Mouse (Mus musculus): ENCODE data around the gene Eprs. TPM values are rescaled to one million over a fixed set of nuclear protein-coding genes. Genes with fewer than 3 reads are reported as not detected.

Eprs gene
- polyA plus RNA-seq, 1 experiment from 2014 or later = 128 TPM

GRCm38 (mm10) chr1:185454955-185455701 lies 92.3 kb downstream of the Eprs start:
- ATAC-seq (ENCODE audit: low FRiP score) = peak; percentile 79
- under 1% methylated on average over 71 of the region's 71 CpGs for WGBS
- peak overlapping the region; percentile 71 for H3K9ac ChIP-seq
- H3K4me1 ChIP-seq = peaks cover 17% of the 10 kb centered on the region
- peak overlapping the region; percentile 98 for H3K4me2 ChIP-seq
- no peaks in the 10 kb centered on the region for H3K36me3 ChIP-seq (replicated peaks)
- peak overlapping the region; percentile 57 for H3K4me3 ChIP-seq (replicated peaks)
- H3K27me3 ChIP-seq = peaks cover 50% of the 10 kb centered on the region
- peaks cover 4% of the 10 kb centered on the region; the same call in 1 of the 2 replicates for H3K9me3 ChIP-seq
- H3K27ac ChIP-seq = peak overlapping the region; percentile 66; the same call in 1 of the 2 replicates

GRCm38 (mm10) chr1:185456327-185456726 lies 93.5 kb downstream of the Eprs start:
- Histone ChIP-seq H3K9me3 (peaks cover 4% of the 10 kb centered on the region; the same call in 1 of the 2 replicates), H3K27me3 (peaks cover 53% of the 10 kb centered on the region), H3K4me3 (replicated peaks) (peak overlapping the region; percentile 57), H3K27ac (no peak overlapping the region), H3K36me3 (replicated peaks) (no peaks in the 10 kb centered on the region), H3K4me1 (peaks cover 17% of the 10 kb centered on the region), H3K9ac (no peak overlapping the region), H3K4me2 (peak overlapping the region; percentile 98)
- 87% methylated on average over 9 of the region's 9 CpGs for WGBS
- ATAC-seq (ENCODE audit: low FRiP score) = no peak

GRCm38 (mm10) chr1:185460096-185460495 lies 97.3 kb downstream of the Eprs start:
- ATAC-seq (ENCODE audit: low FRiP score) = no peak
- H3K4me1 ChIP-seq = peaks cover 8% of the 10 kb centered on the region
- no peak overlapping the region for H3K9ac ChIP-seq
- WGBS = 90% methylated on average over 5 of the region's 5 CpGs
- H3K4me2 ChIP-seq = no peak overlapping the region
- peaks cover 4% of the 10 kb centered on the region; the same call in 1 of the 2 replicates for H3K9me3 ChIP-seq
- no peaks in the 10 kb centered on the region for H3K36me3 ChIP-seq (replicated peaks)
- no peak overlapping the region for H3K4me3 ChIP-seq (replicated peaks)
- H3K27me3 ChIP-seq = peaks cover 32% of the 10 kb centered on the region
- no peak overlapping the region for H3K27ac ChIP-seq

GRCm38 (mm10) chr1:185462889-185463288 lies 100.0 kb downstream of the Eprs start:
- Histone ChIP-seq H3K9me3 (peaks cover 4% of the 10 kb centered on the region; the same call in 1 of the 2 replicates), H3K4me3 (replicated peaks) (no peak overlapping the region), H3K27ac (no peak overlapping the region), H3K4me1 (no peaks in the 10 kb centered on the region), H3K36me3 (replicated peaks) (0 out of 2 replicates have a peak, but pooled peaks cover 3% of the 10 kb centered on the region), H3K4me2 (no peak overlapping the region), H3K27me3 (peaks cover 8% of the 10 kb centered on the region; the same call in 1 of the 2 replicates), H3K9ac (no peak overlapping the region)
- ATAC-seq (ENCODE audit: low FRiP score) = no peak
- 85% methylated on average over 5 of the region's 5 CpGs for WGBS

GRCm38 (mm10) chr1:185469551-185470021 lies 106.7 kb downstream of the Eprs start:
- Histone ChIP-seq H3K27ac (no peak overlapping the region), H3K9ac (no peak overlapping the region), H3K9me3 (no peaks in the 10 kb centered on the region), H3K36me3 (replicated peaks) (0 out of 2 replicates have a peak, but pooled peaks cover 3% of the 10 kb centered on the region), H3K27me3 (no peaks in the 10 kb centered on the region), H3K4me1 (no peaks in the 10 kb centered on the region), H3K4me3 (replicated peaks) (no peak overlapping the region), H3K4me2 (no peak overlapping the region)
- 85% methylated on average over 8 of the region's 8 CpGs for WGBS
- ATAC-seq (ENCODE audit: low FRiP score) = no peak

GRCm38 (mm10) chr1:185472025-185472720 lies 109.3 kb downstream of the Eprs start:
- whole genome bisulfite sequencing = 55% methylated on average over 8 of the region's 8 CpGs
- H3K9me3 ChIP-seq = no peaks in the 10 kb centered on the region
- 0 out of 2 replicates have a peak overlapping the region, but pooled peaks have one; percentile 5 for H3K27ac ChIP-seq
- no peak overlapping the region for H3K4me2 ChIP-seq
- H3K4me3 ChIP-seq (replicated peaks) = no peak overlapping the region
- H3K36me3 ChIP-seq (replicated peaks) = no peaks in the 10 kb centered on the region
- no peak overlapping the region for H3K9ac ChIP-seq
- H3K4me1 ChIP-seq = no peaks in the 10 kb centered on the region
- no peak for ATAC-seq (ENCODE audit: low FRiP score)
- no peaks in the 10 kb centered on the region for H3K27me3 ChIP-seq

- Histone ChIP-seq H3K9me3 (no peaks in the 10 kb centered on the region), H3K27me3 (no peaks in the 10 kb centered on the region), H3K4me3 (replicated peaks) (no peak overlapping the region), H3K9ac (no peak overlapping the region), H3K36me3 (replicated peaks) (no peaks in the 10 kb centered on the region), H3K4me2 (no peak overlapping the region), H3K4me1 (no peaks in the 10 kb centered on the region), H3K27ac (no peak overlapping the region)
- no peak for ATAC-seq (ENCODE audit: low FRiP score)
- 92% methylated on average over 4 of the region's 4 CpGs for WGBS
These were observed 109.9 kb downstream of the Eprs start for GRCm38 (mm10) chr1:185472730-185473129.

GRCm38 (mm10) chr1:185473437-185473836 lies 110.6 kb downstream of the Eprs start:
- Histone ChIP-seq H3K27ac (no peak overlapping the region), H3K9me3 (no peaks in the 10 kb centered on the region), H3K27me3 (no peaks in the 10 kb centered on the region), H3K4me3 (replicated peaks) (no peak overlapping the region), H3K36me3 (replicated peaks) (no peaks in the 10 kb centered on the region), H3K4me1 (no peaks in the 10 kb centered on the region), H3K4me2 (no peak overlapping the region), H3K9ac (no peak overlapping the region)
- no peak for ATAC-seq (ENCODE audit: low FRiP score)
- 92% methylated on average over 1 of the region's 1 CpGs for WGBS

MicroRNA genes within 50 kb of the gene (microRNA counts, 519-probe panel; counts per million panel counts)
- not detected for microRNA mmu-miR-194

Small RNA genes within 50 kb of the gene (microRNA-seq; reads per million reads assigned to microRNA genes)
- gene Mir194-1 (0.97 reads per million), gene Mir215 (0.73 reads per million)

Other genes with a start within 250 kb of the Eprs start
- 24.0 and 24.5 TPM in 2 replicates for gene Rab3gap2, start 158.9 kb upstream of the Eprs start, polyA plus RNA-seq (2016; fragmentation: Nextera tagmentation; extraction: Ambion mirVana)
- gene Iars2, start 33.6 kb upstream of the Eprs start, polyA plus RNA-seq (2016; fragmentation: Nextera tagmentation; extraction: Ambion mirVana) = 26.3 and 28.9 TPM in 2 replicates
- gene Bpnt1, start 30.9 kb upstream of the Eprs start, polyA plus RNA-seq (2016; fragmentation: Nextera tagmentation; extraction: Ambion mirVana) = 30.4 and 33.2 TPM in 2 replicates
- 4.4 and 4.6 TPM in 2 replicates for gene Slc30a10, start 91.8 kb downstream of the Eprs start, polyA plus RNA-seq (2016; fragmentation: Nextera tagmentation; extraction: Ambion mirVana)

Measured in forebrain, embryonic 12.5 days (tissue).